Mouse (Mus musculus) left cerebral cortex, postnatal 36 days (tissue): ENCODE results near the gene Ell. TPM values are rescaled to one million over a fixed set of nuclear protein-coding genes. Genes with fewer than 3 reads are reported as not detected.
"Not testable (repeated sequence)": the region's sequence is repeated elsewhere in the genome, so short reads cannot be mapped to it uniquely, and the experiment has no call there.

Source experiments
- DNase-seq, 2 experiments: peaks; one replicate each; pipeline ENCODE4 v3.0.0; 2021 to 2022; ENCODE audit warnings: low spot score in 2 of 2, mixed read lengths in 1 of 2
- intact Hi-C: fragments of 180-260 bp; cut with DNase I; formaldehyde crosslinking; loops from one replicate; pipeline ENCODE4 v1.15.1; 2025
- total RNA-seq, 2 experiments: library from RNA; stranded (reverse); gene quantifications; 2 replicates each; pipeline ENCODE4 v1.2.3; 2021

Ell gene
- total RNA-seq, 2 experiments from 2014 or later = 19.1 to 20.7 TPM

- intact Hi-C loops = loop anchor here (2.0 to 5.0 kb wide), 3 partner anchors 123 to 174 kb away; partner anchors contain the start of gene Upf1
- no peak for DNase-seq
Measured at GRCm38 (mm10) chr8:70505698-70506327, 33.4 kb upstream of the Ell start.

- DNase-seq = peak; percentile 95
- intact Hi-C loops = loop anchor here (5.0 kb wide), 2 partner anchors 154 to 174 kb away; partner anchors contain the start of gene Upf1
Measured at GRCm38 (mm10) chr8:70506328-70507026, 32.8 kb upstream of the Ell start, which contains the start of gene Rex1bd. Gene Rex1bd (minus strand): TSS chr8:70506752.

DNA sequence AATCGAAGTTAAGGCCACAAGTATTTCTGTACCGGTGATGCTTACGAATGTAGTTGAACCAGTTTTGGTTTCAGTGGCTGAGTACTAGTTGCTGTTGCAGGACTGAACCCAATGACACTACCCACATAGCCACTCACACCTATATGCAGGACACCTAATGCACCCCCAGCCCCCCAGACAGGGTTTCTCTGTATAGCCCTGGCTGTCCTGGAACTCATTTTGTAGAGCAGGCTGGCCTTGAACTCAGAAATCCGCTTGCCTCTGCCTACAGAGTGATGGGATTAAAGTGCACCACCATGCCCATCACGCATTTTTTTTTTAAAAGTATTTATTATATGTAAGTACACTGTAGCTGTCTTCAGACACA, 32.2 kb upstream of the Ell start:
- no peak for DNase-seq
- intact Hi-C loops = loop anchor here (5.0 kb wide), 2 partner anchors 155 to 175 kb away; partner anchors contain the start of gene Upf1

DNA sequence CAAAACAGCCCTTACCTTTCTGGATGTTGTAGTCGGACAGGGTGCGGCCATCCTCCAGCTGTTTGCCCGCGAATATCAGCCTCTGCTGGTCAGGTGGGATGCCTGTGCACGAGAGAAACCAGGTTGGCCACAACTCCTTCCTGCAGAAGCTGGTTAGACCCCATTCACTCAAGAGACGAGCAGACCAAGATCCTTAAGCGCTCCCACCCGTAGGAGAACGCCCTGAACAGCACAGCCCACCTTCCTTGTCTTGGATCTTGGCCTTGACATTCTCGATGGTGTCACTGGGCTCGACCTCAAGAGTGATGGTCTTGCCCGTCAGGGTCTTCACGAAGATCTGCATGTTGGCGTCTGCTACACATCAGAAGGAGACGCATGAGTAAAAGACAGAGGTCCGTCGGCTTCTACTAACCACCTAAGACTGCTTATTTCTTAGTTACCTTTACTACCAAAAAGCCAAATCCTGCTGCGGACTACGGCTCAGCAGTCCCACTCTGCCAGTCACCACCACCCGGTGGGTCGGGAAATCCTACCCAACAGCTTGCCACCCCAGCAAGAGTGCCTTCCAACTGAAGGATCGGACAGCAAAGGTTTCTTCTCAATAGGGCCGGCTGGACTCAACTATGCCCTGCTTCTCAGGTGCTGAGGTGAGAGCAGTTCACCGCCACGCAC, 29.8 kb upstream of the Ell start:
- intact Hi-C loops = loop anchor here (5.0 kb wide), 2 partner anchors 157 to 177 kb away; partner anchors contain the start of gene Upf1
- no peak for DNase-seq

DNA sequence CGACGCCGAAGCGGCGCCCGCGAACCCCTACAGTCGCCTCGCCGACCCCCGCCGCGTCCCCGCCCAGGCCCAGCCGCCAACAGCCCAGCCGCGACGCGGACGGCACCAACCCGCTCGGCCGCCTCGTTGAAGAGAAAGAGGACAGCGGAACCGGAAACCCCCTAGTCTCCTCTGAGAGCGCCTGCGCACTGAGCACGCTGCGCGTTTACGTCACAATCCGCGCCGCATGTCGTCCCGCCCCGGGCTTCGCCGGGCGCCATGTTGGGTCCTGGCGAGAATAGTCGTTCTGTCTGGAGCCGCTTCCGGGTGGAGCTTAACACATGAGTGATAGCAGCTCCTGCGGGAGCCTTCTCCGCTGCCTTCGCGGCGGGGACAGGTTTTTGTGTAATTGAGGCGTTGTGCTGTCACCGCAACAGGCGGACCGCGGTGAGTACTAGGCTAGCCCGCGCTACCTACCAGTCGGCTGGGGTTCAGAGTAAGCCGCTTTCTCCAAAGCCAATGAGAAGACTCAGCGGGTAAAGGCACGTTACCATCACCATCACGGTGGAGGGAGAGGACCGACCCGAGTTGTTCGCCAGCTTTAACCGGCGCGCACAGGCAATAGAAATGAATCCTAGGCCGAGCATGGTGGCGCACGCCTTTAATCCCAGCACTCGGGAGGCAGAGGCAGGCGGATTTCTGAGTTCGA, 28.9 kb upstream of the Ell start, which contains the start of gene Uba52:
TSS of gene Uba52 (minus strand) at position 574 of the 688 bp plus-strand sequence.
- peak; percentile 98 for DNase-seq
- intact Hi-C loops = no loop called here

- intact Hi-C loops = not testable (repeated sequence)
Measured at GRCm38 (mm10) chr8:70511174-70511573, 28.1 kb upstream of the Ell start.

DNA sequence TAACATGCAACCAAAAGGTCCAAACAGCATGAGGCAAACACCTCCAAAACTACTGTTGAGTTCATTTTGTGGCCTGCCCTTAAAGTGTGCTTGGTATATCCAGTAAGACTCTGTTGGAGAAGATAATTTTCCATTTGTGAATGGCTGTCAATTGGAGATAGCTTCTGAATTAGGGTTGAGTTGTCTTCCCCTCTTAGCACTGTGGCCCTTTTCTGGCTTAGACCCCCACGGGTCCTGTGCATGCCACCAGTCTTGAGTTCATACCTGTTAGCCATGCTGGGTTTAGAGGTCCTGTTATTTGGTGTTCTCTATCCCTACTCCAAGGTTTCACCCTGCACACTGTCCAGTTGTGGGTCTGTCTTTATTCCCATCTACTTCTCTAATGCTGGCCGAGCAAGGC, 27.5 kb upstream of the Ell start:
- intact Hi-C loops = no loop called here
- no peak for DNase-seq

More at GRCm38 (mm10) chr8:70511174-70511573, 28.1 kb upstream of the Ell start:
- not testable (repeated sequence) for DNase-seq

GRCm38 (mm10) chr8:70512253-70512903, 26.9 kb upstream of the Ell start:
- intact Hi-C loops = no loop called here
- no peak for DNase-seq

DNA sequence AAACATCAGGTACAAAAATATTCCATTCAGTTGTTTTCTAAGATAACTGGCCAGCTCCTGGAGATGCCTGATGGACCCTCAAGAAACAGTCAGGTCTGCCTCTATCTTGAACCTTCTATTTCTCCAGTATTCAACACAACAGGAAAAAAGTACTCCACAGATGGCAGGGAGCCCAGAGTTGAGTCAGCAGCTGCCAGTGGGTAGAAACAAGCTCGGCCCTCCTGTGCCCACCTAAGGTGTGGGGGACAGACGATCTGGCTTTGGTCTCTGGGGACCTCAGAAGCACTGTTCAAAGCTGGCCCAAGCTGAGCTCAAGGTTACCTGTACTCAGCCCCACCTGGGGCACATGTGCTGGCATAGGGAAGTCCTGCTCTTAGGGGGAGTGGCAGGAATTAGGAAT, 25.8 kb upstream of the Ell start:
- DNase-seq = peak in 1 of 2 experiments; percentile 70
- intact Hi-C loops = no loop called here

DNA sequence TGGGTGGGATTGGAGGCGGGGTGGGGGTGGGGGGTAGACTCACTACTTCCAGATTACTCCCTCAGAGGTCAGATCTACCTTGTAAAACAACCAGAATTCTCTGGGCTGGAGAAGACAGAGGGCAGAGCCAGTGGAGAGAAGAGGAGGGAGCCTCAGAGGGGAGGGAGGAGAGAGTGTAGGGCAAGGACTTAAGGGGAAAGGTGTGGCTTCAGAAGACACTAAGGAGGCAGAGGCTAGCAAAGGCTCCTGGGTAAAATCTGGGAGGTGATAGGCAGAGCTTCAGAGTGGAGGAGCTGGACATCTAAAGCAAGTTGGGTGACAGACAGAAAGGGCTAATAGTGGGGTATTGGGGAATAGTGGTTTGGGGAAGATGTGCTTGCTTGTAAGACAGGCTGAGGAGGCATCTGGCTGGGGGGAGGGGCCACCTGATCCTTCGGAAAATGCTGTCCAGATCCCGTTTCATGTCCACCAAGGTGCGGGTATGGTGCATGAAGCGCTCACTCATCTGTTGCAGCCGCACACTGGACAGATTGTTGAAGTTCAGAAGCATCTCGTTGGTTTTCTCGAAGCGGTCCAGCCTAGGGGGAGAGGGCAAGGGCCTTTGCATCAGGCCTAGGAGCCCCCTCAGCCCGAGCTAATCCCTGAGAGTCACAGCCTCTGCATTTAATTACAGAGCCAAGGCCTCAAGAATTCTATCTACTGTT, 21.2 kb upstream of the Ell start:
- no peak for DNase-seq

DNA sequence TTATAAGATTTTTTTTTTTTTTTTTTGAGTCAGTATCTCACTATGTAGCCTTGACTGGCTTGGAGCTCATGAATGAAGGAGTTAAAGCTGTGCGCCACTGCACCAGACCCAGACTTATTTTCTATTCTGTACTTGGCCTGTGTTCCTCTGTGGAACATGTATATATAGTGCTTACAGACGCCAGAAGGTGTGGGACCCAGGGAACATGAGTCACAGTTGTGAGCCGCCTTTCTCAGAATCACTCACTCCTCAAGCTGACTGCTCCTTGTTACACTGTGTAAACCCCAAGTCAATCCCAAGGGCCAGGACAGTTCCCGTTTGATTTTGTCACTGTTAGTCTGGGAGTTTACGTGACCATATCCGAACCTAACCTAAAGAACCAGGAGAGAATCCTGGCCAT, 20.2 kb upstream of the Ell start:
- intact Hi-C loops = no loop called here
- DNase-seq = no peak

More for the DNA sequence above, 21.2 kb upstream of the Ell start:
- intact Hi-C loops = no loop called here

DNA sequence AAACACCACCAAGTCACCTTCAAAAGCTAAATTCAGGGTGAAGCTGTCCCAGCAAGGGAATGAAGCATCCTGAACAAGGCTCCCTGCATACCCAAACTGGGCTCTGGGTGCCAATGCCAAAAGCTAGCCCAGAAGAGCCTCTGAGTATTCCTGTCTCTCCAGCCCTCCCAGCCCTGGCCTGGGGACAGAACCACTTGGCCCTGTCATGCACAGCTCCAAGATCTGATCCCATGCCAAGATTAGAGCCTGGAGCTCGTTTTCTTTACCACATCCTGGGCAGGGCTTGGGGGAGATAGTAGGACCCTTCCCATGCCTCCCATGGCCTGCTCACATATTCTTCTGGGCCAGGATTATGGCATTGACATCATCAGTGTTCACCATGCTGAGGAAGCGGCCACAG, 19.7 kb upstream of the Ell start:
- no peak for DNase-seq
- intact Hi-C loops = no loop called here

GRCm38 (mm10) chr8:70522592-70523403, 16.5 kb upstream of the Ell start:
- intact Hi-C loops = no loop called here
- peak; percentile 95 to 97 for DNase-seq

- intact Hi-C loops = no loop called here
- no peak for DNase-seq
Measured at GRCm38 (mm10) chr8:70527111-70527511, 12.1 kb upstream of the Ell start.

GRCm38 (mm10) chr8:70527512-70528181, 11.6 kb upstream of the Ell start, which contains the start of the genes Fkbp8 and Kxd1:
Gene Fkbp8 (plus strand): TSS chr8:70527724.
Gene Kxd1 (minus strand): TSS chr8:70527956.
- DNase-seq = peak; percentile 99
- intact Hi-C loops = no loop called here

- intact Hi-C loops = no loop called here
- no peak for DNase-seq
Measured at GRCm38 (mm10) chr8:70528182-70528797, 11.0 kb upstream of the Ell start.

DNA sequence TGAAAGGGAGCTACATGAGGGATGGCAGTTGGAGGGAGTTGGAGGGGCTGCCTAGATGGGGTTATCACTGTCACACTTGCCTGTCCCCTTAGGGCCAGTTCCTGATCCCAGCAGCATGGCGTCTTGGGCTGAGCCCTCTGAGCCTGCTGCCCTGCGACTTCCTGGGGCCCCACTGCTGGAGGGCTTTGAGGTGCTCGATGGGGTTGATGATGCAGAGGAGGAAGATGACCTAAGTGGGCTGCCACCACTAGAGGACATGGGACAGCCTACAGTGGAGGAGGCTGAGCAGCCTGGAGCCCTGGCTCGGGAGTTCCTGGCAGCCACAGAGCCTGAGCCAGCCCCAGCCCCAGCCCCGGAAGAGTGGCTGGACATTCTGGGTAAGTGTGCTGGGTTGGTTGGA, 10.0 kb upstream of the Ell start:
- intact Hi-C loops = no loop called here
- DNase-seq = no peak
